ENCODE assay signal across 22 mouse cellular contexts in the genomic region with DNA sequence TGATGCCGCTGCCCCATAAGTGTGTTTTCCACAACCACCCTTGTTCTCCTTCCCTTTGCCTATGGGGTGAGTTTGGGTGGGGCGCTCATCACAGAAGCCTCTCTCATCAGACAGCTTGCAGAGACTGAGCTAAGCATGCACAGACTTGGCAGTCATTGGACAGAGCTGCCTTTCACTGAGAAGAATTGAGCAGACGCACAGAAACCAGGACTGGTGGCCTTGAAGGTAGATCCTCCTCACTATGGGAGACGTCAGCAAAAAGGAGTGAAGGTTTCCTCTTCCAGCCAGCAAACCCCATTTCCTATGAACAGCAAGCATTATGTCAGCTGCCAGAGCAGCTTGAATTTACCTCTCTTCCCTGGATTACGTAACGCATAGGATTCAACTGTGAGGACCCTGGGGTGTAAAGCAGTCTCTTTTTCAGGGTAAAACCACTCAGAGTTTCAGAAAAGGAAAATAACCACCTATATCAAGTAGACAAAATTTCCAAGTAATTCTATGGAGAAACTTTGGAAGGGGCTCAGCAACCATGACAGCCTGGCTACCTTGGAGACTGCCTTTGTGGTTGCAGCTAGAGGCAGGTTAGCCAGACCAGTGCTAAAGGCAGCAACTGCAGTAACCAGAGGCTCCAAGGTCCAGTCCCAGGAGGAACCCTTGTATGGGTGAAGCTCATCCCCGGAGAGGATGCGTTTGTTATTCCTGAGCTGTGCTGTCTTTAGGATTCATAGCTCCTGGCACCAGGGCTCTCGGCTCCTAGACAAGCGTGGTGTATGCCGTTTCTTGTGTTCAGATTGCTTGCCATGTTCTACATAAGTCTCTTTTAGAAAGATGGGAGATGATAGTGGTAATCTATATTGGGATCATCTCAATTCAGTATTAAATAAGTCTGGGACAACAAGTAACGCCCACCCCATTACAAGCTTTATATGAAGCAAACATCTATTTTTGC.
DNase-seq lines count a peak whose midpoint lies in the region; ATAC-seq and TF ChIP-seq lines count a peak whose summit lies in the region.
"Had no signal": no experiment of that assay in that cellular context is flagged by ENCODE, and none has a peak within 500 bp of the region (broad histone marks: within the 10 kb centered on the region; RNA-seq: fewer than 3 reads in every experiment).

No protein-coding gene starts in this region.

- no peak overlapping the region for H3K4me2 ChIP-seq in forebrain, postnatal 0 days (ENCODE audit: low read depth)
- no peak overlapping the region for H3K4me2 ChIP-seq in forebrain, embryonic 11.5 days (ENCODE audit: low read depth, low read length, severe bottlenecking)
- no peak overlapping the region for H3K4me2 ChIP-seq in heart, postnatal 0 days (ENCODE audit: low read depth, low read length)
- H3K4me2 ChIP-seq: embryonic facial prominence, embryonic 15.5 days; lung, embryonic 15.5 days had no signal

- TF ChIP-seq EP300 in heart, postnatal 0 days (IDR thresholded peaks at IDR 0.05; ENCODE audit: low read depth), result no peak
- no peak for TF ChIP-seq EP300 in heart, adult 2 months (IDR thresholded peaks at IDR 0.05; ENCODE audit: insufficient read depth, low read depth, low read length)

- no peaks in the 10 kb centered on the region for H3K4me1 ChIP-seq in forebrain, postnatal 0 days (ENCODE audit: insufficient read depth)
- H3K4me1 ChIP-seq in forebrain, embryonic 11.5 days (replicated peaks; ENCODE audit: control insufficient read depth, insufficient read depth, low read length), result no peaks in the 10 kb centered on the region
- H3K4me1 ChIP-seq in heart, postnatal 0 days (ENCODE audit: control insufficient read depth, insufficient read depth), result peaks cover 26% of the 10 kb centered on the region
- peaks cover 12% of the 10 kb centered on the region for H3K4me1 ChIP-seq in heart, adult 2 months (ENCODE audit: control insufficient read depth, insufficient read depth, low read length)

- intact Hi-C loops in heart, adult 2 months (cut with DNase I), result no loop called here

- peak; percentile 42 for ATAC-seq in forebrain, postnatal 0 days
- no peak for ATAC-seq in forebrain, embryonic 11.5 days (replicated peaks; ENCODE audit: low FRiP score)
- ATAC-seq in heart, postnatal 0 days (ENCODE audit: insufficient read depth, low read depth), result no peak
- ATAC-seq: hindbrain, embryonic 16.5 days had no signal

- H3K4me3 ChIP-seq in forebrain, postnatal 0 days (ENCODE audit: low read depth, low read length), result no peak overlapping the region
- no peak overlapping the region for H3K4me3 ChIP-seq in forebrain, embryonic 11.5 days (ENCODE audit: low read depth, low read length)
- no peak overlapping the region for H3K4me3 ChIP-seq in heart, postnatal 0 days (ENCODE audit: low read depth, low read length)
- no peak overlapping the region for H3K4me3 ChIP-seq in heart, adult 2 months
- H3K4me3 ChIP-seq: embryonic facial prominence, embryonic 15.5 days; lung, embryonic 15.5 days; midbrain, embryonic 10.5 days had no signal

- TF ChIP-seq CTCF in forebrain, postnatal 0 days (IDR thresholded peaks at IDR 0.05; ENCODE audit: low read depth), result no peak
- TF ChIP-seq CTCF in heart, postnatal 0 days (IDR thresholded peaks at IDR 0.05; ENCODE audit: low read depth), result no peak
- no peak for TF ChIP-seq CTCF in heart, adult 2 months (IDR thresholded peaks at IDR 0.05)

- H3K9ac ChIP-seq in forebrain, postnatal 0 days, result no peak overlapping the region
- H3K9ac ChIP-seq in forebrain, embryonic 11.5 days (ENCODE audit: low read length), result no peak overlapping the region
- no peak overlapping the region for H3K9ac ChIP-seq in heart, postnatal 0 days (replicated peaks; ENCODE audit: low read depth, low read length)
- H3K9ac ChIP-seq in heart, adult 2 months (ENCODE audit: low read depth, low read length), result no peak overlapping the region
- H3K9ac ChIP-seq: embryonic facial prominence, embryonic 15.5 days; liver, embryonic 14.5 days; lung, embryonic 15.5 days had no signal

- WGBS in forebrain, postnatal 0 days, result 78% methylated on average over 12 of the region's 12 CpGs
- WGBS in forebrain, embryonic 11.5 days, result 92% methylated on average over 12 of the region's 12 CpGs
- 79% methylated on average over 12 of the region's 12 CpGs for WGBS in heart, postnatal 0 days
- 80% methylated on average over 12 of the region's 12 CpGs for WGBS in heart, adult 2 months

- no peaks in the 10 kb centered on the region for H3K9me3 ChIP-seq in forebrain, postnatal 0 days (ENCODE audit: low read length)
- no peaks in the 10 kb centered on the region for H3K9me3 ChIP-seq in forebrain, embryonic 11.5 days (ENCODE audit: control insufficient read depth, low read length)
- no peaks in the 10 kb centered on the region for H3K9me3 ChIP-seq in heart, postnatal 0 days (replicated peaks; ENCODE audit: control insufficient read depth, low read length)
- H3K9me3 ChIP-seq: embryonic facial prominence, embryonic 15.5 days; lung, embryonic 15.5 days; midbrain, embryonic 10.5 days had no signal

- TF ChIP-seq POLR2A in heart, adult 2 months (IDR thresholded peaks at IDR 0.05; ENCODE audit: insufficient read depth, low read depth, low read length), result no peak

- no peak overlapping the region for H3K27ac ChIP-seq in forebrain, postnatal 0 days (ENCODE audit: low read depth, low read length)
- no peak overlapping the region for H3K27ac ChIP-seq in forebrain, embryonic 11.5 days (ENCODE audit: low read depth, low read length)
- H3K27ac ChIP-seq in heart, postnatal 0 days (ENCODE audit: low read depth), result peak overlapping the region; percentile 20; the same call in 1 of the 2 replicates
- H3K27ac ChIP-seq in heart, adult 2 months, result no peak overlapping the region; the same call in 1 of the 2 replicates
- H3K27ac ChIP-seq: embryonic facial prominence, embryonic 15.5 days; liver, embryonic 14.5 days; lung, embryonic 15.5 days; macrophage; midbrain, embryonic 10.5 days had no signal

- H3K79me2 ChIP-seq in heart, adult 2 months (replicated peaks; ENCODE audit: control insufficient read depth, insufficient read depth, low read length), result peaks cover 2% of the 10 kb centered on the region; the same call in 1 of the 2 replicates

- DNase-seq in forebrain, postnatal 0 days, result peak; percentile 39
- DNase-seq in forebrain, embryonic 11.5 days (ENCODE audit: low spot score), result no peak
- DNase-seq in heart, postnatal 0 days (ENCODE audit: low spot score), result no peak
- DNase-seq in heart, adult 2 months, result no peak
- peak; percentile 51 for DNase-seq in right cerebral cortex, adult 18-20 months
- DNase-seq in right cerebral cortex, postnatal 14 days, result no peak
- DNase-seq in right cerebral cortex, postnatal 4 days, result peak; percentile 13
- no peak for DNase-seq in kidney, adult 18-20 months
- DNase-seq: adrenal gland, adult 2 months; cerebellum, postnatal 10 days; embryo, embryonic 11 days; heart, adult 18-20 months; kidney, adult 11 months; kidney, postnatal 14 days; retina, postnatal 1 day; thymus, postnatal 4 days had no signal

- H3K36me3 ChIP-seq in forebrain, postnatal 0 days (ENCODE audit: insufficient read depth), result no peaks in the 10 kb centered on the region
- H3K36me3 ChIP-seq in forebrain, embryonic 11.5 days (ENCODE audit: control insufficient read depth, insufficient read depth, low read length), result no peaks in the 10 kb centered on the region
- no peaks in the 10 kb centered on the region for H3K36me3 ChIP-seq in heart, postnatal 0 days (replicated peaks; ENCODE audit: control insufficient read depth, insufficient read depth, low read length)
- peaks cover 3% of the 10 kb centered on the region; the same call in 1 of the 2 replicates for H3K36me3 ChIP-seq in heart, adult 2 months (ENCODE audit: control insufficient read depth, insufficient read depth, low read length)
- H3K36me3 ChIP-seq: embryonic facial prominence, embryonic 15.5 days; lung, embryonic 15.5 days; midbrain, embryonic 10.5 days had no signal

- H3K27me3 ChIP-seq in forebrain, postnatal 0 days (ENCODE audit: insufficient read depth, low read length), result no peaks in the 10 kb centered on the region
- no peaks in the 10 kb centered on the region for H3K27me3 ChIP-seq in forebrain, embryonic 11.5 days (ENCODE audit: control insufficient read depth, insufficient read depth, low read length)
- H3K27me3 ChIP-seq in heart, postnatal 0 days (ENCODE audit: control insufficient read depth, insufficient read depth, low read length), result no peaks in the 10 kb centered on the region
- no peaks in the 10 kb centered on the region for H3K27me3 ChIP-seq in heart, adult 2 months (ENCODE audit: control insufficient read depth, insufficient read depth, low read length)
- H3K27me3 ChIP-seq: embryonic facial prominence, embryonic 15.5 days; lung, embryonic 15.5 days had no signal

Comparison
In these comparisons a context has a peak if more than half of its experiments do, and no peak if none do; other contexts are left out.
1. DNase-seq: peak in forebrain, postnatal 0 days (single experiment), right cerebral cortex, adult 18-20 months (single experiment) and right cerebral cortex, postnatal 4 days (single experiment); none in forebrain, embryonic 11.5 days (single experiment), heart, postnatal 0 days (single experiment), heart, adult 2 months (0 of 2), right cerebral cortex, postnatal 14 days (single experiment) and kidney, adult 18-20 months (single experiment).